Mouse (Mus musculus): Measurements from ENCODE around the gene Atp1a1.

Gene Atp1a1

DNA sequence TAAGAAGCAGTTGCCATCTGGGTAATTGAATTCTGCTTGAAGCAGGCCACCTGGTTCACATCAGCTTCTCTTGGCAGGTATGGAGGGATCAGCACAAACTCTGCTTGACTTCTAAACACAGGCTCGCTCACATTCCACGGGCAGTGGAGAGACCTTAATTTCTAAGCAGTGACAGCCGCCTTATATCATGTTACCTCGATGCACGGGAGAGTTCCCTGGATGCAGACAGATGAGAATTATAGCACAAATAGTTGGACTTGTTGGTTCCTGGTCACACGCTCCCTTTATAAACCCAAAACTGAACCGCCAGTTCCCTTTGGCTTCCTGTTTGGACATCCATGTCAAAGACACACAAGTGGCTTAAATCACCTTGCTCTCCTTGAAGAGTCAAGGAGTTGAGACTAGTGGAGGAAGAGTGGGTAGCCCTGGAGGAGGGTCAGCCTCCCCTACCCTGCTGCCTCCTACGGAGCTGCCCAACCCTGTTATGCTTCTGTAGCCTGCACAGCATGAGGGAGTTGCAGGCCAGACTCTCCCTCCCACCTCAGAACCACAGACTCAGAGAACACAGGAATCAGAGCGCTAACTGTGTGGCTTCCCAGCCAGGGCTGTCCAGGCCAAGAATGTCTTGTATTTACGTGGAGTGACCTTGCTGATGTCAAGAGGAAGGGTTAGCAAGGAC is 7.5 kb upstream of the Atp1a1 start:
- DNase-seq (ENCODE audit: low read depth), result no peak

DNA sequence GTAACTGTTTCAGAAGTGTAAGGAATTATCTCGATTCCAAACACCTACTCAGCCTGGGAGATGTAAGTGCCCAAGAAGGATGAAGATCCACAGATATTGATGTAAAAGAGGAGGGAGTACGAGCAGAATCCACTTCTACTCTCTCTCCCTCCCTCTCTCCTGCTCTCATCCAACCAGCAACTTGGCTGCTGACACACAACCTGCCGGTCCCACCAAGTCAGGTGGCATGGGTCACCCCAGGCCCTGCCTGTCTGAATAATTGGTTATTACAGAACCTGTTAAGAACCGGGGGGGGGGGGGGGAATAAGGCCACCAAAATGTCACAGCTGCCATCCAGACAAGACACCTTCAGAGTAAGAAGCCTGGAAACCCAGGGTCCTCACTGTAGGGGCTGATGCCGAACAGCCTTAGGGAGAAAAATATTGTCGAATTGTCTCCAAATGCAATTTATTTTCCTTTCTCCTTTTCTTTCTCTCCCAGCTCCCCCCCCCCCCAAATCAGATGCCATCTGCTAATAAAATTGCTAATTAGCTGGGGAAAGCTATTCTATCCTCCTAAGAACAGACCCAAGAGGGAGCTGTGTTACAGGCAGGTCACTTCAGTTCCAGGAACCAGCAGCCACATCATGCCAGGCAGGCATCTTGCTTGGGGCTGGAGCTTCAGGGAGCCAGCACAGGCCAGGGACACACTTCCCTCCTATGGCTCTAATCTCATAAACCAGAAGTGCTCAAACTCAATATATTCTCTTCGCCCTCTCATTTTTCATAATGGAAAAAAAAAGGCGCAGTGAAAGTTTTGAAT is 6.7 kb upstream of the Atp1a1 start:
- no peak for DNase-seq (ENCODE audit: low read depth)

DNA sequence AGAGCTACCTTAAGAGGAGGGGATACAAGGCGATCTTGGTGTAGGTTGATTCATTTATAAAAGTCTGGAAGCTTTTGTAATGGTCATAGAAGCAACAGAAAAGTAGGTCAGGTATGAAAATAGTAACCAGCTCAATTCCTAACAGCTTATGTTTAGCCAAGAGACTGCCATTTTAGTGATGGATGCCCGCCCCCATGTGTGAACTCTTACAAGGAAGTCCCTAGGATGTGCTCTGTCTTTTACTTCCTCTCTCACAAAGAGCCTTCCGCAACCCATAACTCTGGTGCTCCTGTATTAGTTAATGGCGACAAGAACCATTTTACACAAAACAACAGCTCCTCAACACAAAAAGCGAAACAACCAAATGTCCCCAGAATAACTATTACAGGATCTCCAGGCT is 4.8 kb upstream of the Atp1a1 start:
- DNase-seq (ENCODE audit: low read depth), result no peak

DNA sequence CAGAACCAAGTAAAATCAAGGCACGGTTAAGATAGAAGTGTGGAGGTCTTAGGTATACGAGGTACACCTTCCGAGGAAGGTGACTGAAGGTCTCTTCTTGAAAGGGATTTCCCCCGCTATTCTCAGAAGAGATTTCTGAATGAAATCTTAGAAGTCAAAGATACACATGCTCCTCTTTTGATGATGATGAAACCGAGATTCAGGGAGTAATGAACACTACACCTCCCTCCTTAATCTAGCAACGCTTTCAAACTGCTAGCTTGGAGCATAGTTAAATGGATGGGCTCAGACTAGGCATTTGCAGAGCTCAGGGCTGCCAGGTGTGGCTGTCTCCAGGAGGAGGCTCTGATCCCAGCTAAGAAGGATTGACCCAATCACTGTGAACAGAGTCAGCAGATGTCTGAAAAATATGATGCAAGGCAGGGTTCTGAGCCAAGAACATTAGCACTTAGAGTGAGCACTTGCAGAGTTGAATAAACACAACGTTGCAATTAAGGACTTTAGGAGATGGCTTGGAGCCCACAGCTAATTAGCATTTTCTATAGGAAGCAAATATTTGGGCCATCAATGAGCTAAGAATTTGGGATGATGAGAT is 2.5 kb upstream of the Atp1a1 start:
- peak; percentile 43 for DNase-seq (ENCODE audit: low read depth)

DNA sequence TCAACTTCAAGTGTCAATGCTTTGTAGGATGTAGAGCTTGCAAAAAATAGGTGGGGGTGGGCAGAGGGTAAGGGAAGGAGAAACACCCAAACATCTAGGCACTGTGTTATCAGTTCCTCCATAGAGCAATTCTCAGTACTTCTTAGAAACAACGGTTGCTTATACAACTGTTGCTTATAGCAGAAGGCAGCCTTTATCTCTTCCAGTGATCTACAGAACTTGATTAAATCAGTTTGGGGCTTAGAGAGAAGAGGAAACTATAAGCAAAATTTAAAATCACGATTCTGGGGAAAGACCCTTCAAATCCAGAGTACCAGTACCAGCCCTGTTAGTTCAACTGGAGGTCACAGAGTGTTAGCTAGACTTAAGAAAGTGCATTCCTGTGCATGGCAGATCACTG is 1.2 kb upstream of the Atp1a1 start:
- DNase-seq (ENCODE audit: low read depth), result peak; percentile 46

DNA sequence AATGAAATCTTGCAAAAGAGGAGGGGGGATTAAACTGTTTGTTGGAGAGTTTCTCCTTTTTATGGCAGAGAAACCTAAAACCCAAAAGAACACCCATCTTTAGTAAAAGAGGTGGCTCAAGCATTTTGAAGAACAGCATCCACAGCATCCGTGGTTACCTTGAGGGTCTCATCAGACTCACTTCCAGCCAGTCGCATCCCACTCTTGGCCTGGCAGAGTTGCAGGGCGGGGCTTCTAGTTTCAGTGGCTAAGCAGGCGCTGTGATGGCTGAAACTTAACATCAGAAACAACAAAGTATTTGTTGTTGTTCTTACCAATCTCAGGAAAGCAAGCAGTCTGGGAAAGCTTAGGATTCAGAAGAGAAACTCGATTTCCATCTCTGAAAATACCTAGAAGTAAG is 807 bp upstream of the Atp1a1 start:
- DNase-seq (ENCODE audit: low read depth), result no peak

DNA sequence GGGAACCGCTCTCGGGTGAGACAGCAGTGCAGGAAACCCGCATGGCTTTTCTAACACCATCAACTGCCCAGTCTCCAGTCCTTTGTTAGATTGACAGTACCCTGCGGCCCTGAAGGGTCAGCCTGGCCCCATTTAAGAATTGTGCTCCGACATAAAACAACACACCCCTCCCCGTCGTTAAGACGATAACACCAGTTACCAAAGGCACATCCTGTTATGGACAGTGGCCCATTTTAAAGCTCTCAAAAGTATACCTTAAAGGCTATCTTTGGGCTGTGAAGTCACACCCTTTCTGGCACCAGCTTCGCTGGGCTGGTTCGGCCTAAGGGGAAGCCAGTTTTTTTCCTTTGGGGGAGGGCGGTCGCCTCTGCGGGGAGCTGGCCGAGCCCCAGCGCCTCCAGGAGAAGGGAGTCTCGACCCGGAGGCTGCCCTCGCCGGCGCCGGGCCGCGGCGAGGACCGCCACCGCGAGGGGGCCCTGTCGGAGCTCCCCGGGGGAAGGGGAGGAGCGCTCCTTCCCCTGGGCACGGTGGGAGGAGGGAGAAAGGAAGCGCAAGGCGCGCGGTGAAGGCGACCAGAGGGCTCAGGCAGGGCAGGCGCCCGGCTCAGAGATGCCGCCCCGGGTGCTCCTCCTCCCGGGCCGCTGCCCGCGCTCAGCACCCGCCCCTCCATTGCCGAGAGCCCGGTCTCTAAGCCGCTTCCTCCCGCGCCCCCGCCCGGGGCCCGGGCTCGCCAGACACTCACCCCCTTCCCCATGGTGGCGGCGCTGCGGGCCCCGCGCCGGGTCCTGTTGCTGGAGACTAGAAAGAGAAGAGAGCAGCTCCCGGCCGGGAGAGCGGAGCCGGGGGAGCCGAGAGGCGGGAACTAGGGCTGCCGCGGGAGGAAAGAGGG is 579 bp downstream of the Atp1a1 start:
- DNase-seq (ENCODE audit: low read depth), result peak; percentile 91

DNA sequence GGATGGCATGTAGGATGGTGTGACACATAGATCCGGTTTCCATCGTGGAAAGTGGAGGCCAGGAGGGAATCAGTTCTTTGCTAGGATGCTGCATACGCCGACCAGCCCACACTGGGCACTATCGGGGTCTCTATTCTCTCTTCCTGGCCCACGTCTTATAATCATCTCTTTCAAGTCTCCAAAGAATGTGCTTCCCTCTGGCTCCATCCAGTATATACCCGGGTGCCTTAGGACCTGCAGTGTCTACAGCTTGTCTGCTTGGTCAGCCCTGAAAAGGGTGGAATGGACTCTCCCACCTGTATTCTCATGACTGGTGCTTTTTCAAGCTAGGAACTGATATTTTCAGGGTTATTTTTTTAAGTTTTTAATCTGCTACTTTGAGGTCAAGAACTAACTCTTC is 1.3 kb downstream of the Atp1a1 start:
- DNase-seq (ENCODE audit: low read depth), result no peak

DNA sequence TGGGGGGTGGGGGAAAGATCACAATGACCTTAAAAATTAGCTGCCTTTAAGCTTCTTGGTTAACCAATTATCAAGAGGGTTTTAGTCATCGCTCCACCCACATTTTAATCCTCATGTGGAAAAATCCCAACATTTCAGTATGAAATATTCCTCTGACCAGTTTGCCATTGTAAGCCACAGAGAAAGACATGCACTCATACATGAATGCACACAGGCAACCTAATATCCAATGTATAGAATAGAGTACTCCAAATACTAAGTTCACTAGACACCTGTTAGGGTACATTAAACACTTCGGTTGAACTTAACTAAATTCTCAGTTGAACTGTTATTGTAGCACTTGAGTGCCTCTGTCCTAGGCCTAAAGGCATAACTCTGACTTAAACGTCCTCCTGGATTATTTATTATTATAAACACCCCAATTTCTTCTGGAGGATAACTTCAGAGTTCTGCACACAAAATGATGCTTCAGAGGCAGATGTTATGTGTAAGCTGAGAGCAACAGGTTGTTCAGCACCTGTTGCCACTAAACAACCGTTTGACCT is 1.9 kb downstream of the Atp1a1 start:
- no peak for DNase-seq (ENCODE audit: low read depth)

DNA sequence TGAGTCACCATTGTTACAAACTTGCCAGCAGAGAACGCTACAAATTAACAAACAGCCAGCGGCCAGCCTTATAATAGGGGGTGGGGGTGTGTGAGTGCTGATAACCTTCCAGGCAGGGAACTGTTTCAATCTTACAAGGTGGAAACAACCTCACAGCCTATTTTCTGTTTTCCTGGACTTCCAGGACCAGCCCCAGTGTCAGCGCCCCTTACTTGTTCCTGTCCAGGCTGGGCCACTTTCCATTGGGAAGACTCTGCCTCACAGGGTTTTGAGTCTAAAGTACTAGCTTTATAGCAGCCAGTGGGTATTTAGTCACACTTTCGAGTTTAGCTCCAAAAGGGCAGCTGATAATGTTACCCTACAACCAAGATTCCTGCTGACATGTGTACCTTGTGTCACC is 2.8 kb downstream of the Atp1a1 start:
- DNase-seq (ENCODE audit: low read depth), result peak; percentile 14

DNA sequence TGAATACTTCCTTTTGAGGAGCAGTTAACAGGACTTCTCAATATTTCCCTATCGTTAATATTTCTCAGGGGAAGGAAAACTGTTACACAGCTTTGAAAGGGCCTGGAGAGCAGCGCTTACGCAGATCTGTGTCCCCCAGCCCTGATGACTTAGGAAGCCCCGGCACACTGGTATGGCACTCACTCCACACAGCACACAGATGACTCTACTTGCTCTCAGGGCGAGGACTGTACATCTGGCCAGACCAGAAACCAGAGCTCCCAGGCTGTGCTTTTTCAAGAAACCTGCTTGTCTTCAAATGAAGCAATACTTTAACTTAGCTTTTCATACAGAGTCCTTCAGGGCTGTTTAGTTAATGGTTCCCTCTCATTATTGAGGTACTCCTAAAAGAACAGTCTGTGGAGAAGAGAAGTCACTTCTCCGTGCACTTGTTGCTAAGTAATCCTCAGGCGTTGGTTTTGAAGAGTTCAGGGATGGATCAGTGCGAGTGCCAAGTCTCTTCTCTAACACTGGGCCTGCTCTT is 3.4 kb downstream of the Atp1a1 start:
- DNase-seq (ENCODE audit: low read depth), result peak; percentile 13

DNA sequence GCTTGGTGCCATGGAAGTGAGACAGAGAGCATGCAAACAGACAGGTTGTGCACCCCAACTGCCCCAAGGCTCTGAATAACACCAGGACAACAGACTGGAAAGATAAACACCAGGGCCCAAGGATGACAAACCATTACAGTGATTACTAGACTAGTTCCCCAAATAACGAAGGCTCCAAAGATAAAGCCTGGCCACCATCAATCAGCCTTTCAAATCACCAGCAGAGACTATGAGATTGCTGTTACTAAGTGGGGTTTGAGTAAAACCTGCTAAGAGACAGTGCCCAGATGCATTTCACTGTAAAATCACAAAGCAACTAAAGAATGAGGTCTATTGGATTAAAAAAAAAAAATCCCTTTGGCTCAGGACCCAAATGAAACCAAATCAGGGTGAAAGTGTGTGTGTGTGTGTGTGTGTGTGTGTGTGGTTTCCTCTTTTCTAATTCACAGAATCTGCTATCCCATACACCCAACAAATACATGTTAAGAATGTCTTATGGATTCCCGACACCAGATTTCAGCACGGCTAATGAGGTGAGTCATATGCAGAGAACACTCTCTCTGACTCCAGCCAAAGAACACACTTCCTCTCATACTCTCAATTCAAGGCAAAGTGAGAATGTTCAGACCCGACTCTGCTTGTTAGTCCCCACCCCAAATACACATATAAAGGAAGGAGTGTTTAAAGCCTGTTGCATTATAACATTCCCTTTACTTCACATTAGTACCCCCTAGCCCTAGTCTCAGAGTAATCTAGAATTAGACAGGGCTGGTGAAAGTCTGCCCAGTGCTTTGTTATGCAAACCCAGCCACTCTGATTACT is 4.4 kb downstream of the Atp1a1 start:
- DNase-seq (ENCODE audit: low read depth), result peak; percentile 54

DNA sequence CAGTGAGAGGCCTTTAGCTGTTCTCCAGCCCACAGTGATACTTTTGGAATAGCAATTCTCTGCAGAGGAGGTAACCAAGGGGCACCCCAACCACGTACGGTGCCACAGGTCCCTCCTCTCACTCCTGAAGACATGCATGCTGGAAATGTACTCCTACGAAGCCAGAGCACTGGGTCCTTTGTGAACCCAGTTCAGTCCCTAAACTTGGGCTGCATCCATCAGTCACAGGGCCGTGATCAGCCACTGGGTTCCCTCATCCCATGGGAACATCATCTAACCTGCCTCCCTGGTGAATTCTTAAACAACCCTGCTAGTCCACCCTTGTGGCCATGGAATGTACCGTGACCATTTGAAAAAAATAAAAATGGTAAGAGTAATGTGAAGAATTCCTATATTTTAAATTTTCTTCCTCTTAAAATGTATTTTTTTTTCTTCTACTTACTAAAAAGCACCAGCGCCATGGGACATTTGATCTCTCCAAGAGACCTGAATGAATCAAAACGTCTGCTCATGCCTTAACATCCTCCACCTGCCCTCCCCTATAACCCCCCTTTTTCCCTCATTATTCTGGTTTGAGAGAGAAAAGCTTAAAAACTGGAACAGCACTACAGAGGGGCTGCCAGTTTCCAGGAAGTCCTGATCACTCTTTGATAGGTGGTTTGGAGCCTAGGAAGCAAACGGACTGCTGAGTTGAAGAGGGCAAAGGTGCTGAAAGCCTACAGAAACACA is 5.1 kb downstream of the Atp1a1 start:
- DNase-seq (ENCODE audit: low read depth), result no peak

DNA sequence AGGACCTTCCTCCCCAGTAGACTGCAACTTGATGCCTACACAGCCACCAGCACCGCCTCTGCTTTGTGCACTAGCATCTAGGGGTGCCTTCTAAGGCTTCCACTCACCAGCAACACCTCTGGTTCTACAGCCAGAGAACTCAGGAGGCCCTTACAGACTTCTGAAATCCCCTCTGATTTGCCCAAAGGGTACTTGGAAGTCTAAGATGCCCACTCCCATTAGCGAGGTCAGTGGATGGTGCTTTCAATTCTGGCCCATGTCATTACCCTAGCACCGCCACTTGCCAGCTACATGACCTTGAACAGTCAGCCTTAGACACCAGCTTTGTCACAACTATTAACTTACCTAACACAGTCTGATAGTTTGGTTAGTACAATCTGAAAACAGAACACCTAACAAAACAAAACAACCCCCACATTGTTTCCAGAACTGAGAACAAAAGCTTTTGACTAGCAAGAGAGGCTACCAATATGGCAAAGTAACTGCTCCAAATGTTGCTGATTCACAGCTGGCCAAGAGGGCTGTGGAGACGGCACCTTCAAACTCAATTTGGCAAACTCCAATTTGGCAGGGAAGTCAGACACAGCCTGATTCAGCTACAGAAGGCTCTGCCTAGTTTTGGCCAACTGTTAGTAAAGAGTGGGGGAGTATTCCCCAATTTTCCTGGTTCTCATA is 6.1 kb downstream of the Atp1a1 start:
- DNase-seq (ENCODE audit: low read depth), result peak; percentile 11

DNA sequence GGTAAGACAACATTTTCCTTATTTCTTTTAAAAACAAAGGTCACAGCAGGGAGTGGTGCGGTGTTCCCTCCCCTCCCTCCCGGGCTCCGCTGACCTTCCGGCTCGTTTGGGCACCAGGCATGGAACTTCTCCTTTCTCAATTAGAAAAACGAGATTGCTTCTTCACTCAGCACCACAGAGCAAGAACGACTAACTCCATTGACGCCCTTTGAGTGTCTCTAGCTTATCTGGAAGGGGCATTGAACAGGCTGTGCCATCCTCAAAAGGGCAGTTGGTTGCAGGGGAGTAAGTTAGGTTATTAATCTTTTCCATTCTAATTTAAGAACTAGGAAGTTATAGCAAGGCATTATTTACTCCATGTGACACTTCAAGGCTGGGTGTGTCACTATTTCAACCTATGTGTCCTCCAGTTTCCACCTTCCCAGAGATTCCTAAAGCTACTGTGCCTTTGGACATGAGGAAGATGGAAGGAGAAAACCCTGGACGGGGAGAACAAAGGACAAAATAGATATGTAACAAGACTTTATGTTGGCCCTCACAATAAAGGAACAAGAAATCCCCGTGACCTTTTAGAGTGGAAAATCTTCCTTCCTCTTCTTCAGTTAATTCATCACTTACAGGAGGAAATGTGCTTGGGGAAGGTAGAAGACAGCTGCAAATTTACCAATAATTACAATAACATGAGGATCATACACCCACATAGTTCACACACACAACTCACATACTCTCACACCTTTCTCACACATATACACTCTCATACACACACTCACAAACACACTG is 7.0 kb downstream of the Atp1a1 start:
- peak; percentile 16 for DNase-seq (ENCODE audit: low read depth)

DNA sequence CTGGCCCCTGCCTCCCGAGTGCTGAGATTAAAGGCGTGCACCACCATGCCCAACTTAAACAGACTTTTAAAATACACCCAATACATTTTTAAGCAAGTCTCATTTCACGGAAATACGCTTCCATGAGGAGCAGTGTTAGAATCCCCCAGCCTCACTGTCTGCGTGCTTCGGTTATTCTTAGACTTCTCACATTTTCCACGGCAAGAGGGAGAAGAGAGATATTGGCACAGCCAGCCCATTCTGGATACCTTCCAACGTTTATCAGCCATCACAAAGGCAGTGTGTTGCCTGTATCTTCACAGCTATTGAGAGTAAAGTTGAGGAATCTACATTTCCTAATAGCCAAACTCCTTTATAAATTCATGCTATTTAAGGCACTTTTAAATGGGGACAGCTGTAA is 7.8 kb downstream of the Atp1a1 start:
- DNase-seq (ENCODE audit: low read depth), result no peak

DNA sequence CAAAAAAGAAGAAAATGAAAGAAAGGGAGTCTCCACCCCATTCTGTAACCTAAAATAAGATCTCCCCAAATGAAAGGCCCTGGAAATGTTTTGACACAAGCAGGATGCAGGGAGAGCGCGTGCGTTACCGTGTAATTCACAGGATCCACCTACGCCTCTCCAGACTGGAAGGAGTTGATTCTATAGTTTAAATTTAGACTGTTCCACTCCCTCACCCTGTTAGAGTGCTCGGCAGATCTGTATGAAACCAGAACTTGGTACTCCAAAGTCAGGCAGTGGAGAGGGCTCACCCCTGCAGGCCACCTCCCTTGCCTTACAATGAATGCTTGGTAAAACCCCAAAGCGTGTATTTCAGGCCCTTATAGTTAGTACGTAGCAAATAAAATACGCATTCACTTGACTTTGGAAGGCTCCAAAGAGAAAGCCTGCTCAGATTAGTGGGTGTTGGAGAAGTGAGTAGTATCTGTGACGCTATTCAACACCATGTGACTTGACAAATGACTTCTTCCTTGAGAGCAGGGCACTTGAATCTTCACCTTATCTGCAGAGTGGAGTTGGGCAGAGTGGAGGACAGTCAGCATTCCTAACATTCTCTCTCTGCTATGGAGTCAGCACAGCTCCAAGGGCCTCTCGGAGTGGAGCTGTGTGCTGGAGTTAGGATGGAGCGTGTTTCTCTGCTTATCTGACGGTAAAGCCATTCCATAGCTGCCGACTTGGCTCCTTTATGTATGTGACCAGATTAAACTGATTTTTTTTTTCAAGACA is 8.4 kb downstream of the Atp1a1 start:
- no peak for DNase-seq (ENCODE audit: low read depth)

DNA sequence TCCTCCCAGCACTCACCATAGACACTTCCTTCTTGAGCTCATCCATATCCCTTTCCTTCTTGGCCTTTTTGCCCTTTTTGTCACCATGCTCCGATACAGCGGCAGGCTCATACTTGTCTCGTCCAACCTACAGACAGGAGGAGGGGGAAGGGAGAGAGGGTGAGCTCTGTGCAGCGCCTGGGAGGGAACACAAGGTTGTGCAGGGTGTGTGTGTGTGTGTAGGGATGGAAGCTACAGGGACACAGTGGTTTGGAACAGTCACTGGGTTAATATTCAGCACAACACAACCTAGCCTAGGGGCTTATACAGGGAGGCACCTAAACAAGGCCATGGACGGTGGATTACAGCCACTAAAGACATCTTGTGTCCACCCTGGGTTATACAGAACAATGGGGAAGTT is 9.5 kb downstream of the Atp1a1 start:
- no peak for DNase-seq (ENCODE audit: low read depth)

Measured in naive thymus-derived CD4-positive, alpha-beta T cell, adult 2 months (primary cell).